Mouse (Mus musculus) adrenal gland, adult 8-10 months (tissue): ENCODE data around the gene Tubb4b. TPM values are rescaled to one million over a fixed set of nuclear protein-coding genes. Genes with fewer than 3 reads are reported as not detected.
A peak's percentile ranks its signal among the peaks of the same experiment; 100 is the strongest.

ENCODE experiments used
- DNase-seq: peaks from one replicate; pipeline ENCODE4 v3.0.0; 2022
- total RNA-seq, 4 experiments: library from RNA; stranded (reverse); gene quantifications; 2 replicates each; pipeline ENCODE4 v1.2.4; 2022

The Tubb4b gene
- total RNA-seq, 4 experiments from 2014 or later = 150 to 307 (median 222) TPM

GRCm38 (mm10) chr2:25244144-25244543, 19.6 kb upstream of the Tubb4b start:
- no peak for DNase-seq

GRCm38 (mm10) chr2:25243342-25243741, 18.8 kb upstream of the Tubb4b start:
- no peak for DNase-seq

GRCm38 (mm10) chr2:25242101-25242506, 17.6 kb upstream of the Tubb4b start, which contains the start of the genes Rnf208 and Cysrt1:
Gene Rnf208, plus strand, starts transcription at chr2:25242255.
Gene Cysrt1, minus strand, starts transcription at chr2:25242452.
- no peak for DNase-seq

- DNase-seq = no peak
Observed at GRCm38 (mm10) chr2:25241438-25241775, 16.9 kb upstream of the Tubb4b start.

- peak; percentile 77 for DNase-seq
Observed at GRCm38 (mm10) chr2:25240723-25241437, 16.4 kb upstream of the Tubb4b start.

GRCm38 (mm10) chr2:25240310-25240709, 15.8 kb upstream of the Tubb4b start:
- DNase-seq = no peak

GRCm38 (mm10) chr2:25239766-25240165, 15.3 kb upstream of the Tubb4b start:
- DNase-seq = no peak

- no peak for DNase-seq
Observed at GRCm38 (mm10) chr2:25238106-25238505, 13.6 kb upstream of the Tubb4b start.

- no peak for DNase-seq
Observed at GRCm38 (mm10) chr2:25237522-25237921, 13.0 kb upstream of the Tubb4b start.

GRCm38 (mm10) chr2:25236614-25237013, 12.1 kb upstream of the Tubb4b start, which contains the start of gene Rnf224:
Gene Rnf224, minus strand, starts transcription at chr2:25236787.
- DNase-seq = no peak

GRCm38 (mm10) chr2:25234551-25235220, 10.2 kb upstream of the Tubb4b start:
- DNase-seq = no peak

GRCm38 (mm10) chr2:25234050-25234449, 9.5 kb upstream of the Tubb4b start, which contains the start of gene Slc34a3:
Gene Slc34a3, minus strand, starts transcription at chr2:25234364.
- DNase-seq = no peak

- no peak for DNase-seq
Observed at GRCm38 (mm10) chr2:25233421-25233820, 8.9 kb upstream of the Tubb4b start.

GRCm38 (mm10) chr2:25231038-25231437, 6.5 kb upstream of the Tubb4b start:
- no peak for DNase-seq

- no peak for DNase-seq
Observed at GRCm38 (mm10) chr2:25230581-25230980, 6.1 kb upstream of the Tubb4b start.

GRCm38 (mm10) chr2:25229582-25229981, 5.1 kb upstream of the Tubb4b start:
- DNase-seq = no peak

- no peak for DNase-seq
Observed at GRCm38 (mm10) chr2:25228995-25229530, 4.6 kb upstream of the Tubb4b start.

GRCm38 (mm10) chr2:25228431-25228889, 4.0 kb upstream of the Tubb4b start:
- peak; percentile 82 for DNase-seq

GRCm38 (mm10) chr2:25227406-25227805, 2.9 kb upstream of the Tubb4b start:
- DNase-seq = no peak

- no peak for DNase-seq
Observed at GRCm38 (mm10) chr2:25226864-25227263, 2.4 kb upstream of the Tubb4b start.

- no peak for DNase-seq
Observed at GRCm38 (mm10) chr2:25225811-25226379, 1.4 kb upstream of the Tubb4b start.

GRCm38 (mm10) chr2:25224766-25225752, 557 bp upstream of the Tubb4b start:
- DNase-seq = peak; percentile 100
